Mouse (Mus musculus): ENCODE measurements around the gene Trpm6.

GRCm38 (mm10) chr19:18831196-18831595 is 81.4 kb downstream of the Trpm6 start:
- TF ChIP-seq CTCF (IDR thresholded peaks at IDR 0.05 in 2 of 3, conservative IDR thresholded peaks at IDR 0.05 in 1 of 3; ENCODE audit: control insufficient read depth in 1 of 3, insufficient read depth in 1 of 3, low read depth in 2 of 3, low read length in 3 of 3, poor library complexity in 1 of 3, severe bottlenecking in 1 of 3) (no peak), ZC3H11A (IDR thresholded peaks at IDR 0.05; ENCODE audit: low read depth, low read length) (no peak)
